Mouse (Mus musculus): ENCODE results near the gene Tmed4.

Tmed4 gene

GRCm38 (mm10) chr11:6244707-6245106 is 30.0 kb downstream of the Tmed4 start:
- ChIA-PET CTCF (interaction anchor here in 3 of 4 experiments (1.2 to 1.5 kb wide), 3 partner anchors 17 to 30 kb away, joined by 3 to 5 read pairs (median 3); partner anchors contain the start of gene Tmed4 (in 1 of the 3)), POLR2A (interaction anchor here in 2 of 4 experiments (1.5 kb wide), 2 partner anchors 10 to 23 kb away, joined by 4 to 6 read pairs; partner anchors contain the start of gene Ddx56 (in 1 of the 2))

DNA sequence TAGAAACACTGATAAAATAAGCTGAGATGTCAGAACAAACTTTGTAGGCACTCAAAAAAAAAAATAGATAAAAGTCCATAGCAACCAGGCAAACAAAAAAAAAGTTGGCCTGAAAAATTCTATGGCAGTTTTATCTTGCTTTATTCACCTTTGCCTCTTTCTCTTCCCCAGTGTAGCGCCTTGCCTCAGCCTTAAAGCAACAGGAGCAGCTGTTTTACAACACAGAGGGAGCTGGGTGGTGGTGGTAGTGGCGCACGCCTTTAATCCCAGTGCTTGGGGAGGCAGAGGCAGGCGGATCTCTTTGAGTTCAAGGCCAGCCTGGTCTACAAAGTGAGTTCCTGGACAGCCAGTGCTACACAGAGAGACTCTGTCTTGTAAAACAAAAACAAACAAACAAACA is 41.6 kb downstream of the Tmed4 start:
- ChIA-PET CTCF (interaction anchor here in 2 of 4 experiments (0.9 to 1.1 kb wide), 2 partner anchors 9 to 29 kb away, joined by 3 to 4 read pairs; no protein-coding TSS in a partner anchor), POLR2A (interaction anchor here in 3 of 4 experiments (0.6 to 1.4 kb wide), 3 partner anchors 10 to 42 kb away, joined by 3 read pairs; partner anchors contain the start of gene Tmed4 (in 1 of the 3))

- POLR2A ChIA-PET = no interaction called here
- CTCF ChIA-PET = interaction anchor here in 1 of 4 experiments (0.5 kb wide), 1 partner anchor 13 kb away, joined by 3 read pairs; no protein-coding TSS in a partner anchor
Observed at GRCm38 (mm10) chr11:6230012-6230411, 44.7 kb downstream of the Tmed4 start, which contains the start of gene Npc1l1. Gene Npc1l1, minus strand, starts transcription at chr11:6230143.

GRCm38 (mm10) chr11:6224541-6225229 is 50.0 kb downstream of the Tmed4 start:
- ChIA-PET POLR2A (interaction anchor here in 2 of 4 experiments (0.6 to 2.2 kb wide), 6 partner anchors 20 to 354 kb away, joined by 3 to 6 read pairs (median 3); partner anchors contain the start of gene Nudcd3 (in 1 of the 2)), CTCF (interaction anchor here in 3 of 4 experiments (0.5 to 2.3 kb wide), 9 partner anchors 9 to 197 kb away, joined by 3 to 11 read pairs (median 4); partner anchors contain the start of gene Tmed4 (in 1 of the 3))

DNA sequence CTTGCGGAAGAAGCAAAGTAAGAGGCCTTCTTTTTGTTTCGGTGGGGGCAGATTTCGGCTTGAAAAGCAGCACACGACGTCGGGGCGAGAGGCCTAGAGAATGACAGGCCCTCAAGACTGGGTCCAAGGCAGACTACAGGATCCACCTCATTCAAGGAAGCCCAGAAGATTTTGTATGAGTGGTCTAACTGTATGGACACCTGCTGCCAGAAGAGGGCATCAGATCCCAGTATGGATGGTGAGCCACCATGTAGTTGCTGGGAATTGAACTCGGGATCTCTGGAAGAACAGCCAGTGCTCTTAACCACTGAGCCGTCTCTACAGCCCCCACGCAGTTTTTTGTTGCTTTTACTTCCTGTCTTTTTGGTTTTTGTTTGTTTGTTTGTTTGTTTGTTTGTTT is 52.5 kb downstream of the Tmed4 start:
- CTCF ChIA-PET = interaction anchor here in 1 of 4 experiments (0.7 kb wide), 2 partner anchors 180 to 184 kb away, joined by 5 to 7 read pairs; no protein-coding TSS in a partner anchor
- POLR2A ChIA-PET = interaction anchor here in 1 of 4 experiments (0.7 to 2.2 kb wide), 2 partner anchors 40 to 514 kb away, joined by 5 to 6 read pairs; no protein-coding TSS in a partner anchor

All from embryonic stem cell, embryonic (primary cell).